Mouse (Mus musculus) cerebellum, adult 8-10 months (tissue): ENCODE results near the gene Pfdn6.
"Not testable (repeated sequence)": the region's sequence is repeated elsewhere in the genome, so short reads cannot be mapped to it uniquely, and the experiment has no call there.

Source experiments
- DNase-seq: peaks from one replicate; pipeline ENCODE4 v3.0.0; 2022

The Pfdn6 gene

GRCm38 (mm10) chr17:33891357-33891756, 48.8 kb downstream of the Pfdn6 start:
- no peak for DNase-seq

- DNase-seq = peak; percentile 99
Measured at GRCm38 (mm10) chr17:33890533-33891059, 49.5 kb downstream of the Pfdn6 start, which contains the start of gene Kifc1. TSS of gene Kifc1 (minus strand) at chr17:33890661.

- DNase-seq = not testable (repeated sequence)
Measured at GRCm38 (mm10) chr17:33889941-33890532, 50.1 kb downstream of the Pfdn6 start.
